Comparison of ENCODE assay signal across 9 mouse cellular contexts in the genomic region with DNA sequence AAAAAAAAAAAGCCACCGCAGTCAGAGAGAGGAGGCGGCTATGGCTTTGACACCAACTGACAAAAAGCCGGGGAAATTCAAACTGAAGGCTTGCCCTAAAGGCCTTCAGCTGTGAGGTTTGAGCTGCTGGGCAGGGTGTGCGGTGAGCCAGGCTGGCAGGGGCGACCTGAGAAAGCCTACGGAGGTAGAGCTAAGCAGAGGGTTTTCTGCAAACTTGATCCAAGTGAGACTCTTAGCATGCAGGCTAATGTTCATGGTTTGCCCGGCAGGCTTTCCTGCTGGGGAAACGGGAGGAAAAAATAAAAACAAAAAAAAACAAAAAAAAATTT.
DNase-seq lines count a peak whose midpoint lies in the region; ATAC-seq and TF ChIP-seq lines count a peak whose summit lies in the region.
"Had no signal": no experiment of that assay in that cellular context is flagged by ENCODE, and none has a peak within 500 bp of the region (broad histone marks: within the 10 kb centered on the region; RNA-seq: fewer than 3 reads in every experiment).

No protein-coding gene starts in this region.

- peaks cover 19% of the 10 kb centered on the region; the same call in 1 of the 2 replicates for H3K4me1 ChIP-seq in lung, embryonic 15.5 days
- no peaks in the 10 kb centered on the region for H3K4me1 ChIP-seq in intestine, postnatal 0 days (replicated peaks; ENCODE audit: control insufficient read depth, insufficient read depth, low read length)
- peaks cover 9% of the 10 kb centered on the region; the same call in 1 of the 2 replicates for H3K4me1 ChIP-seq in olfactory bulb, adult 2 months (ENCODE audit: control insufficient read depth, insufficient read depth, low read length)
- H3K4me1 ChIP-seq: megakaryocyte, embryonic 14.5 days had no signal

- no peak for ATAC-seq in lung, embryonic 15.5 days (ENCODE audit: borderline replicate concordance, extremely low read depth, low FRiP score, low TSS enrichment)
- ATAC-seq in intestine, postnatal 0 days = no peak

- TF ChIP-seq CTCF in gastrocnemius, adult 2 months (IDR thresholded peaks at IDR 0.05) = no peak
- TF ChIP-seq CTCF in intestine, postnatal 0 days (IDR thresholded peaks at IDR 0.05; ENCODE audit: low read depth) = no peak
- no peak for TF ChIP-seq CTCF in olfactory bulb, adult 2 months (IDR thresholded peaks at IDR 0.05; ENCODE audit: insufficient read depth, low read depth, low read length)

- no peaks in the 10 kb centered on the region for H3K27me3 ChIP-seq in lung, embryonic 15.5 days
- H3K27me3 ChIP-seq in intestine, postnatal 0 days (replicated peaks; ENCODE audit: control insufficient read depth, insufficient read depth, low read length) = no peaks in the 10 kb centered on the region
- H3K27me3 ChIP-seq: megakaryocyte, embryonic 14.5 days had no signal

- peak overlapping the region; percentile 61; the same call in 1 of the 2 replicates for H3K27ac ChIP-seq in gastrocnemius, adult 2 months
- peak overlapping the region; percentile 47; the same call in 1 of the 2 replicates for H3K27ac ChIP-seq in lung, embryonic 15.5 days
- no peak overlapping the region for H3K27ac ChIP-seq in intestine, postnatal 0 days (ENCODE audit: low read depth, low read length)
- no peak overlapping the region for H3K27ac ChIP-seq in olfactory bulb, adult 2 months (ENCODE audit: insufficient read depth, low read depth, low read length)

- H3K4me2 ChIP-seq in lung, embryonic 15.5 days = peak overlapping the region; percentile 59
- H3K4me2 ChIP-seq in intestine, postnatal 0 days (replicated peaks; ENCODE audit: low read depth) = peak overlapping the region; percentile 37

- no peak overlapping the region for H3K9ac ChIP-seq in lung, embryonic 15.5 days
- no peak overlapping the region for H3K9ac ChIP-seq in intestine, postnatal 0 days (ENCODE audit: low read depth, low read length)

- no peaks in the 10 kb centered on the region for H3K9me3 ChIP-seq in lung, embryonic 15.5 days
- no peaks in the 10 kb centered on the region for H3K9me3 ChIP-seq in intestine, postnatal 0 days (ENCODE audit: control insufficient read depth)

- WGBS in lung, embryonic 15.5 days = 30% methylated on average over 8 of the region's 8 CpGs
- WGBS in intestine, postnatal 0 days = 51% methylated on average over 8 of the region's 8 CpGs
- WGBS in olfactory bulb, adult 2 months = 32% methylated on average over 8 of the region's 8 CpGs

- DNase-seq in gastrocnemius, adult 2 months = peak; percentile 31
- DNase-seq in gastrocnemius, postnatal 10 days = no peak
- no peak for DNase-seq in lung, postnatal 25 days (ENCODE audit: low spot score)
- DNase-seq in spleen, postnatal 14 days (ENCODE audit: low spot score in 2 of 2) = no peak
- no peak for DNase-seq in right cerebral cortex, postnatal 10 days (ENCODE audit: low spot score in 2 of 2)

- intact Hi-C loops in gastrocnemius, adult 2 months (cut with DNase I) = no loop called here

- peak overlapping the region; percentile 67 for H3K4me3 ChIP-seq in gastrocnemius, adult 2 months
- peak overlapping the region; percentile 21; the same call in 1 of the 2 replicates for H3K4me3 ChIP-seq in lung, embryonic 15.5 days
- no peak overlapping the region for H3K4me3 ChIP-seq in intestine, postnatal 0 days (ENCODE audit: low read depth, low read length)
- peak overlapping the region; percentile 24; the same call in 1 of the 2 replicates for H3K4me3 ChIP-seq in olfactory bulb, adult 2 months (ENCODE audit: insufficient read depth, low read depth, low read length)
- H3K4me3 ChIP-seq: megakaryocyte, embryonic 14.5 days had no signal

- no peak for TF ChIP-seq POLR2A in olfactory bulb, adult 2 months (IDR thresholded peaks at IDR 0.05; ENCODE audit: insufficient read depth, low read depth, low read length)

- no peaks in the 10 kb centered on the region for H3K36me3 ChIP-seq in lung, embryonic 15.5 days
- no peaks in the 10 kb centered on the region for H3K36me3 ChIP-seq in intestine, postnatal 0 days (ENCODE audit: control insufficient read depth, insufficient read depth)

Comparison
In these comparisons a context has a peak if more than half of its experiments do, and no peak if none do; other contexts are left out.
1. H3K27ac ChIP-seq: peak in gastrocnemius, adult 2 months (single experiment) and lung, embryonic 15.5 days (single experiment); none in intestine, postnatal 0 days (single experiment) and olfactory bulb, adult 2 months (single experiment).